Mouse (Mus musculus) macrophage (primary cell): ENCODE measurements at regions not wholly inside any gene's neighbourhood (a gene's known extent, or its start where the extent isn't known, plus 50 kb on each side); places are given as distances from the start of the nearest gene placed in this dataset.

Experiments
- H3K27ac ChIP-seq: fragments of 350-480 bp; formaldehyde crosslinking; 2 replicates; pipeline ENCODE4 v1.9.0; 2021
- H3K36me3 ChIP-seq: fragments of 350-480 bp; formaldehyde crosslinking; 2 replicates; pipeline ENCODE4 v1.9.0; 2021; ENCODE audit errors: inconsistent target
- H3K4me3 ChIP-seq: fragments of 350-480 bp; formaldehyde crosslinking; 2 replicates; pipeline ENCODE4 v1.9.0; 2021; ENCODE audit errors: inconsistent target
- H3K79me2 ChIP-seq: fragments of 350-480 bp; formaldehyde crosslinking; 2 replicates; pipeline ENCODE4 v1.9.0; 2021; ENCODE audit errors: inconsistent target
- WGBS: methylation state at CpG from one replicate; pipeline ENCODE4 v1.1.7; 2026; ENCODE audit warnings: inconsistent platforms; ENCODE audit not compliant: missing documents; 5-methylcytosine and 5-hydroxymethylcytosine counted together

- no peak overlapping the region for H3K4me3 ChIP-seq
- H3K27ac ChIP-seq, result no peak overlapping the region
- H3K79me2 ChIP-seq, result no peaks in the 10 kb centered on the region
- H3K36me3 ChIP-seq, result no peaks in the 10 kb centered on the region
- WGBS, result 73% methylated on average over 7 of the region's 9 CpGs
These were observed 59.7 kb downstream of the H2al1j start for GRCm38 (mm10) chrX:11387200-11387940.

- WGBS, result 88% methylated on average over 9 of the region's 9 CpGs
- Histone ChIP-seq H3K36me3 (no peaks in the 10 kb centered on the region), H3K27ac (no peak overlapping the region), H3K4me3 (no peak overlapping the region), H3K79me2 (no peaks in the 10 kb centered on the region)
These were observed 61.2 kb downstream of the H2al1j start for GRCm38 (mm10) chrX:11388860-11389259.

GRCm38 (mm10) chrX:11400406-11400805 lies 72.8 kb downstream of the H2al1j start:
- 70% methylated on average over 3 of the region's 3 CpGs for WGBS
- H3K27ac ChIP-seq, result no peak overlapping the region
- H3K79me2 ChIP-seq, result no peaks in the 10 kb centered on the region
- no peaks in the 10 kb centered on the region for H3K36me3 ChIP-seq
- H3K4me3 ChIP-seq, result no peak overlapping the region

- H3K27ac ChIP-seq, result no peak overlapping the region
- no peak overlapping the region for H3K4me3 ChIP-seq
- no peaks in the 10 kb centered on the region for H3K79me2 ChIP-seq
- 98% methylated on average over 4 of the region's 4 CpGs for WGBS
- no peaks in the 10 kb centered on the region for H3K36me3 ChIP-seq
These were observed 76.7 kb downstream of the H2al1j start for GRCm38 (mm10) chrX:11404369-11404768.

GRCm38 (mm10) chrX:11412316-11412826 lies 84.7 kb downstream of the H2al1j start:
- H3K4me3 ChIP-seq, result no peak overlapping the region
- H3K79me2 ChIP-seq, result no peaks in the 10 kb centered on the region
- 83% methylated on average over 5 of the region's 5 CpGs for WGBS
- H3K27ac ChIP-seq, result no peak overlapping the region
- no peaks in the 10 kb centered on the region for H3K36me3 ChIP-seq

- Histone ChIP-seq H3K79me2 (no peaks in the 10 kb centered on the region), H3K4me3 (no peak overlapping the region), H3K27ac (no peak overlapping the region), H3K36me3 (no peaks in the 10 kb centered on the region)
- 76% methylated on average over 4 of the region's 4 CpGs for WGBS
These were observed 88.0 kb downstream of the H2al1j start for GRCm38 (mm10) chrX:11415662-11416061.

- Histone ChIP-seq H3K4me3 (no peak overlapping the region), H3K79me2 (no peaks in the 10 kb centered on the region), H3K27ac (no peak overlapping the region), H3K36me3 (no peaks in the 10 kb centered on the region)
- WGBS, result 90% methylated on average over 3 of the region's 3 CpGs
These were observed 88.9 kb downstream of the H2al1j start for GRCm38 (mm10) chrX:11416510-11416909.

GRCm38 (mm10) chrX:11417861-11418260 lies 90.2 kb downstream of the H2al1j start:
- H3K27ac ChIP-seq, result no peak overlapping the region
- 84% methylated on average over 3 of the region's 4 CpGs for WGBS
- no peak overlapping the region for H3K4me3 ChIP-seq
- H3K79me2 ChIP-seq, result no peaks in the 10 kb centered on the region
- no peaks in the 10 kb centered on the region for H3K36me3 ChIP-seq

GRCm38 (mm10) chrX:11418261-11418660 lies 90.6 kb downstream of the H2al1j start:
- no peaks in the 10 kb centered on the region for H3K79me2 ChIP-seq
- WGBS, result 93% methylated on average over 10 of the region's 10 CpGs
- H3K27ac ChIP-seq, result no peak overlapping the region
- no peaks in the 10 kb centered on the region for H3K36me3 ChIP-seq
- H3K4me3 ChIP-seq, result no peak overlapping the region

GRCm38 (mm10) chrX:11419162-11419631 lies 91.6 kb downstream of the H2al1j start:
- Histone ChIP-seq H3K4me3 (no peak overlapping the region), H3K79me2 (no peaks in the 10 kb centered on the region), H3K36me3 (no peaks in the 10 kb centered on the region), H3K27ac (no peak overlapping the region)
- WGBS, result 87% methylated on average over 5 of the region's 5 CpGs

GRCm38 (mm10) chrX:11432403-11433004 lies 104.9 kb downstream of the H2al1j start:
- H3K27ac ChIP-seq, result no peak overlapping the region
- no peaks in the 10 kb centered on the region for H3K36me3 ChIP-seq
- H3K79me2 ChIP-seq, result no peaks in the 10 kb centered on the region
- WGBS, result 84% methylated on average over 11 of the region's 12 CpGs
- H3K4me3 ChIP-seq, result no peak overlapping the region

- WGBS, result 90% methylated on average over 6 of the region's 6 CpGs
- no peaks in the 10 kb centered on the region for H3K79me2 ChIP-seq
These were observed 107.7 kb downstream of the H2al1j start for GRCm38 (mm10) chrX:11435338-11435737.

GRCm38 (mm10) chrX:11437151-11437944 lies 109.7 kb downstream of the H2al1j start:
- WGBS, result 71% methylated on average over 12 of the region's 12 CpGs
- Histone ChIP-seq H3K4me3 (no peak overlapping the region), H3K79me2 (no peaks in the 10 kb centered on the region)

More at GRCm38 (mm10) chrX:11435338-11435737, 107.7 kb downstream of the H2al1j start:
- no peak overlapping the region for H3K27ac ChIP-seq
- H3K4me3 ChIP-seq, result no peak overlapping the region
- H3K36me3 ChIP-seq, result no peaks in the 10 kb centered on the region

GRCm38 (mm10) chrX:11443543-11443942 lies 115.9 kb downstream of the H2al1j start:
- Histone ChIP-seq H3K36me3 (no peaks in the 10 kb centered on the region), H3K27ac (no peak overlapping the region), H3K4me3 (no peak overlapping the region), H3K79me2 (no peaks in the 10 kb centered on the region)
- 70% methylated on average over 7 of the region's 7 CpGs for WGBS

More at GRCm38 (mm10) chrX:11437151-11437944, 109.7 kb downstream of the H2al1j start:
- Histone ChIP-seq H3K27ac (no peak overlapping the region), H3K36me3 (no peaks in the 10 kb centered on the region)
